Mouse (Mus musculus) cerebellum, adult 2 months (tissue): ENCODE data around the gene Hus1.

Experiments
- CTCF ChIP-seq: fragments of 200-500 bp; IDR thresholded peaks from 2 replicates; pipeline ENCODE4 v1.5.1; 2011; ENCODE audit warnings: low read depth, mild to moderate bottlenecking, control low read depth, low read length, moderate library complexity, borderline replicate concordance; ENCODE audit not compliant: insufficient read depth
- POLR2A ChIP-seq: fragments of 200-500 bp; IDR thresholded peaks from 2 replicates; pipeline ENCODE4 v1.6.1; 2011; ENCODE audit warnings: low read length, control low read depth, borderline replicate concordance; ENCODE audit not compliant: insufficient read depth

DNA sequence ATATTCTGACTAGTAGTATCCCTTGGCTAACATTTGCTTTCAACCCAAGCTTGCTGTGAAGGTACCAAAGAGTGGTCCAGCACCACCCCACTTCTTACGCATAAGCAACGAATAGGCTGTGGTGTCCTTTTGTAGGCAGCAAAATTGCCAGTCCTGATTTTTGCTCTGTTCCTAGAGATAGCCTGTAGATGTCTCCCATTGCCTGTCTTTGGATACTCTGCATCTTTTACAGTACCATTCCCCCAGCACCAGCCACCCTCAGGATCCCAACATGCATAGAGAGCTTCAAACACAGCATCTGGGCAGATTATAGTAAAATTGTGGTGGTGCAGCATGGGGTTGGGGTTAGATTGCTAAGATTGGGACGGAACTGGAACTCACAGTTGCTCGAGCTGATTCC lies 22.9 kb downstream of the Hus1 start:
- TF ChIP-seq CTCF (no peak), POLR2A (no peak)
